Mouse (Mus musculus) lung, embryonic 14.5 days (tissue): ENCODE results near the gene Kcnma1. TPM values are rescaled to one million over a fixed set of nuclear protein-coding genes. Genes with fewer than 3 reads are reported as not detected.

Experiments used
- ATAC-seq: fragments of 200-750 bp; cut with Nextera tagmentation; 2 replicates; pipeline ENCODE4 v1.8.0; 2017; ENCODE audit warnings: mild to moderate bottlenecking, moderate TSS enrichment, moderate library complexity; ENCODE audit not compliant: insufficient read depth
- DNase-seq: peaks from one replicate; pipeline ENCODE4 v3.0.0-alpha.2; 2015
- H3K27ac ChIP-seq: fragments of 300-500 bp; sonication (generic); 2 replicates; pipeline ENCODE4 v1.5.1; 2014; ENCODE audit warnings: low read depth, mild to moderate bottlenecking, moderate library complexity
- H3K27me3 ChIP-seq: fragments of 300-500 bp; sonication (generic); 2 replicates; pipeline ENCODE4 v1.6.1; 2014; ENCODE audit warnings: low read length, control low read depth; ENCODE audit not compliant: insufficient read depth
- H3K36me3 ChIP-seq: fragments of 300-500 bp; sonication (generic); 2 replicates; pipeline ENCODE4 v1.6.1; 2014; ENCODE audit warnings: control low read depth; ENCODE audit not compliant: insufficient read depth
- H3K4me1 ChIP-seq: fragments of 300-500 bp; sonication (generic); 2 replicates; pipeline ENCODE4 v1.6.1; 2014; ENCODE audit warnings: antibody characterized with exemption, control low read depth; ENCODE audit not compliant: insufficient read depth
- H3K4me2 ChIP-seq: fragments of 300-500 bp; sonication (generic); 2 replicates; pipeline ENCODE4 v1.6.1; 2014; ENCODE audit warnings: mild to moderate bottlenecking
- H3K4me3 ChIP-seq: fragments of 300-500 bp; sonication (generic); 2 replicates; pipeline ENCODE4 v1.5.1; 2014; ENCODE audit warnings: low read depth, low read length
- H3K9ac ChIP-seq: fragments of 300-500 bp; sonication (generic); 2 replicates; pipeline ENCODE4 v1.6.1; 2014
- H3K9me3 ChIP-seq: fragments of 300-500 bp; sonication (generic); 2 replicates; pipeline ENCODE4 v1.6.1; 2016; ENCODE audit warnings: low read depth, low read length, control low read depth
- CTCF ChIP-seq: IDR thresholded peaks from 2 replicates; pipeline ENCODE4 v1.5.1; 2016; ENCODE audit warnings: antibody characterized with exemption, low read depth
- WGBS: fragments of 180-500 bp; shearing (Covaris S2); extraction: QIAGEN DNeasy Blood & Tissue Kit; methylation state at CpG from one replicate; pipeline ENCODE4 v1.1.7; 2014; 5-methylcytosine and 5-hydroxymethylcytosine counted together
- polyA plus RNA-seq: library from polyadenylated mRNA; unstranded; fragments of >200 nt; fragmentation: Nextera tagmentation; extraction: Ambion mirVana; gene quantifications from 2 replicates; pipeline ENCODE4 v1.2.1, GENCODE M21; 2014

The Kcnma1 gene
- polyA plus RNA-seq, 1 experiment from 2014 or later, result 1.5 TPM

DNA sequence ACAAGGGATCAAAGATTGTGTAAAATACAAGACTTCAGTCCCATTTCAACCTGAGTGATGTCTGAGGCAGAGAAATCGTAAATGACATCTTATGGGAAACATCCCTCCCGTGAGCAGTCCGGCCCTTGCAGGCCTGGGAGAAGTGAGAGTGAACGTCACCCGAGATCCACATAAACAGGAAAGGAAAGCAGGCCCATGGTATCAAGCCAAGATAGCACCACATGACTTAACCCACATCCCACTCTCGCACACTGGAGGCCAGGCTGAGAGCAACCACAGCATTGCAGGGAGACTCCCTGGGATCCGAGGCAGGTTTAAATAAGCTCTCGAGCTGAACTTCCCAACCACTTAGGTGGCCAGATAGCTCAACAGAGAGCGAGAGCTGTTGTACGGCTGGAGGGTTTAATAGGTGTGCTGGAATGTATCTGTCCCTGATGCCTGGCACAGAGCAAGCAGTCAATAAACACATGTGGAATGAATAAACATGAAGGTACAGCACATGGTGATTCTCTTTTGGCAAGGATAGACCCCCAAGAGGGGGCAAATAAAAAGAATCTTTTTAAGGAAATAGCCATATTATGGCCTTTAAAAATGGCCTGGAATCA is 493.1 kb downstream of the Kcnma1 start:
- ATAC-seq (no peak), DNase-seq (peak; percentile 34)
- 62% methylated on average over 10 of the region's 10 CpGs for WGBS
- H3K9me3 ChIP-seq, result no peaks in the 10 kb centered on the region
- no peak overlapping the region for H3K9ac ChIP-seq
- no peaks in the 10 kb centered on the region for H3K36me3 ChIP-seq
- peaks cover 4% of the 10 kb centered on the region; the same call in 1 of the 2 replicates for H3K4me1 ChIP-seq
- H3K4me3 ChIP-seq, result no peak overlapping the region
- H3K27ac ChIP-seq, result no peak overlapping the region
- no peaks in the 10 kb centered on the region for H3K27me3 ChIP-seq
- TF ChIP-seq CTCF, result no peak
- no peak overlapping the region for H3K4me2 ChIP-seq

DNA sequence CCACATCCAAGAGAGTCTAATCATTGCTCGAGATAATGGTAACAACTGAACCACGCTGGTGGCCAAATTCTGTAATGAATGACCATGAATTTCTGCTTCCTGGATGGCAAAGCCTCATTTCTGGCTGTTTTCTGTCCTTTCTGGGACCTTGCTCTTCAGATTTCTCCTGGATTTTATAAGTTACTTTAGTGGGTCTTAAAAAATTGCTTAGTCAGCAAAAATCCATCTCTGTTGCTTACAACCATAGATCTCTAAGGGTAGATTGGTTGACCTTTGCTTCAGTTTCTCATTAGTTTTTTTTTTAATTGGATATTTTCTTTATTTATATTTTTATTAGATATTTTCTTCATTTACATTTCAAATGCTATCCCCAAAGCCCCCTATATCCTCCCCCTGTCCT is 496.9 kb downstream of the Kcnma1 start:
- TF ChIP-seq CTCF, result no peak
- 82% methylated on average over 2 of the region's 2 CpGs for WGBS

DNA sequence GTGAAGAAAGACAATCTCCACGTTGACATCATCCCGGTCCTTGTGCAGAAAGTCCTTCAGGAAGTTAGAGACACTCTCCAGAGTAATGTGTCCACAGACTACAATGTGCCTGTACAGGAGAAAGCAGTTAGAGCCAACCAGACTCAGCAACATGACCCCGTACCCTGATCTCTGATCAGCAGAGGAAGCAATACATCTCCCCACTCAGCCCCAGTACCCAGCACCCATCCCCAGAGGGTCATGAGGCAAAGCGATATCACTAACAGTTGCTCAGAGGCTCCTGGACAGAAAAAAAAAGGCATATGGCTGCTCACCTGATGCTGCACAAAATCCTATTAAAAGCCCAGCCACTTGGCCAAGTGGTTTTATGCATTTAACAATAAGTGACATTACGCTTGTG is 504.5 kb downstream of the Kcnma1 start:
- H3K4me3 ChIP-seq, result no peak overlapping the region
- no peak for TF ChIP-seq CTCF
- no peaks in the 10 kb centered on the region for H3K36me3 ChIP-seq
- WGBS, result 75% methylated on average over 5 of the region's 5 CpGs
- no peak overlapping the region for H3K27ac ChIP-seq
- no peaks in the 10 kb centered on the region for H3K9me3 ChIP-seq
- ATAC-seq (no peak), DNase-seq (no peak)
- H3K9ac ChIP-seq, result no peak overlapping the region
- no peak overlapping the region for H3K4me2 ChIP-seq
- no peaks in the 10 kb centered on the region for H3K4me1 ChIP-seq
- no peaks in the 10 kb centered on the region for H3K27me3 ChIP-seq

More for the DNA sequence above, 496.9 kb downstream of the Kcnma1 start:
- H3K36me3 ChIP-seq, result no peaks in the 10 kb centered on the region
- ATAC-seq (no peak), DNase-seq (no peak)
- H3K4me1 ChIP-seq, result peaks cover 2% of the 10 kb centered on the region; the same call in 1 of the 2 replicates
- no peaks in the 10 kb centered on the region for H3K27me3 ChIP-seq
- H3K9me3 ChIP-seq, result no peaks in the 10 kb centered on the region
- H3K9ac ChIP-seq, result no peak overlapping the region
- no peak overlapping the region for H3K27ac ChIP-seq
- no peak overlapping the region for H3K4me3 ChIP-seq
- H3K4me2 ChIP-seq, result no peak overlapping the region

DNA sequence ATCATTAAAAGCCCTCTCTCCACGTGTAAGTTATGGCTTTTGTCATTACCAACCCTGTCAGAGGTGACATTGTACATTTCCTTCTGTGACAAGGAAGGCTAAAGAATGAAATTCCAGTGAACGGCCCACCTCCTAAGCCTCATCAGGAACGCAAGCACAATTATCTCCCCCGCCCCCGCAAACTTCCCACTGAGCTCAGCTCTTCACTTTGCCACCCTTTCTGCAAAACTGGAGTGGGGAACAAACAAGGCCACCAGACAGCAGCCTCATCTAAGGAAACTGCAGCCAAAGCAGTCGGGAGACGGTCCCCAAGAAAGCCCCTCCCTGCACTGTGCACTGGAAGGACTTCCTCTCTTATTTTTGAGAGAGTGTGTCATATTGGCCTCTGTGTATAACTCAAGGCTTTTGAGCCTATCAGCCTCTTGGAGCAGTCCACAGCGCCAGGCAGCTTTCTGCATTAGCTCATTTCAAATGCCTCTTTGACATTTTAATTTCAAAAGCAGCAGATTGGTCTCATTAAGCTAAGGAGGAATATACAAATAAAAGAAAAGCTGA is 512.0 kb downstream of the Kcnma1 start:
- Histone ChIP-seq H3K9me3 (no peaks in the 10 kb centered on the region), H3K4me2 (no peak overlapping the region), H3K27me3 (no peaks in the 10 kb centered on the region), H3K4me3 (no peak overlapping the region), H3K27ac (peak overlapping the region; percentile 54), H3K4me1 (peaks cover 11% of the 10 kb centered on the region), H3K36me3 (no peaks in the 10 kb centered on the region), H3K9ac (no peak overlapping the region)
- ATAC-seq (peak; percentile 73), DNase-seq (peak; percentile 59)
- no peak for TF ChIP-seq CTCF
- 23% methylated on average over 8 of the region's 8 CpGs for WGBS

DNA sequence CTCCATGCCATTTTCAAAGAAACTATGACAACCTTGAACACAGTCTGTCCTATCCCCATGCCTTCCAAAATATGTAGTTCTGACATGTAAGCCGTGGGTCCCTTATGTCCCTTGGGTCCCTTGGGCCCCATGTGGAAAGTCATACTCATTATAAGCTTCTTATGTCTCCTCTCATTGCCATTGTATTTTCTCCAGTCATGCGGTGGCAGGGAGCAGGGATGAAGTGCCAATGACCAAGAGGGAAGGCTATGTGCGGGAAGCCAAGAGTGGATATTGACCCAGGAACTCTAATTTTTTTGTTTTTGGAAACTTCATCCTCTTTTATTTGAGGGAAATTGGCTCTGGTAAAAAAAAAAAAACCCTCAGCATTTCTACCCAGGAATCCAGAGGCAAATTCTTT is 517.5 kb downstream of the Kcnma1 start:
- Histone ChIP-seq H3K27me3 (no peaks in the 10 kb centered on the region), H3K4me2 (no peak overlapping the region), H3K4me1 (peaks cover 11% of the 10 kb centered on the region; the same call in 1 of the 2 replicates), H3K4me3 (no peak overlapping the region), H3K27ac (no peak overlapping the region), H3K36me3 (no peaks in the 10 kb centered on the region), H3K9ac (no peak overlapping the region), H3K9me3 (no peaks in the 10 kb centered on the region)
- DNase-seq (no peak), ATAC-seq (no peak)
- 86% methylated on average over 3 of the region's 3 CpGs for WGBS
- TF ChIP-seq CTCF, result no peak

DNA sequence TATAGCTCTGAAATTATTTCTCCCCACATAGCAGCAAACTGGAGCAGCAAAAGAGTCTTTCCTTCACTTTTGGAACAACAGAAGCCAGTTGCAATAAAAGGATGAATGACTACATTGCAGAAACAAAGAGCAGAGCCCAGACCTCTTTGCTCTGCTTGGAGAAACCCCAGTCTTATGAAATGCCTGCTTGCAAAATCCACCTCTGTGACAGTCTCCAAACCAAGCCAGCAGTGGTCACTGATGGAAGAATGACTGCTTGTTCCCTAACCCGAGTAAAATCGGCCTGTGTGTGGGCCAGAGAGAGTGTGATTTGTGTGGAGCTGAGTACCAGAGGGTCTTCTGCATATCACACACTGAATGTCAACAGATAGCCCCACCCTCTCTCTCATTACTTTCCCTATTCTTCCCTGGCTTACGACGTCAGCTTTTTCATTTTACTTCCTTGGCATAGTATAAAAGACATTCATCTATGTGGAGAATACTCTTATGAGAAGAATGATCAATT is 518.0 kb downstream of the Kcnma1 start:
- H3K36me3 ChIP-seq, result no peaks in the 10 kb centered on the region
- ATAC-seq (no peak), DNase-seq (peak; percentile 46)
- TF ChIP-seq CTCF, result no peak
- no peaks in the 10 kb centered on the region for H3K27me3 ChIP-seq
- no peak overlapping the region for H3K4me3 ChIP-seq
- no peak overlapping the region for H3K4me2 ChIP-seq
- H3K27ac ChIP-seq, result no peak overlapping the region
- H3K4me1 ChIP-seq, result 0 out of 2 replicates have a peak, but pooled peaks cover 8% of the 10 kb centered on the region
- H3K9ac ChIP-seq, result no peak overlapping the region
- no peaks in the 10 kb centered on the region for H3K9me3 ChIP-seq
- WGBS, result 52% methylated on average over 4 of the region's 4 CpGs

DNA sequence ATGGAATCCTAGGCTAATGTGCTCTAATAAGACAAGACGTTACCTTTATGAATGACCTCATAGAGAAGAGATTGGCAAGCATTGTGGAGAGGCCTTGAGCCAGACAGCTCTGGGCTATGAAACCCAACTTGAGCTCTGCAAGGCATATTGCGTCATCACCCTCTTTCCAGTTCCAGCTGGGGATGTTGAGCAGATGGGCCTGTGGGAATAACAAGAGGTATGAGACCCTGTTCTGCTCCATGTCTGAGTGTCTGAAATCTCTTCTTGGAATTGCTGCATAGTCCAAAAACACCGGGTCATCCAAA is 519.8 kb downstream of the Kcnma1 start:
- peak overlapping the region; percentile 81 for H3K27ac ChIP-seq

More for the DNA sequence above, 519.8 kb downstream of the Kcnma1 start:
- no peak for TF ChIP-seq CTCF
- peak; percentile 60 for ATAC-seq
- H3K36me3 ChIP-seq, result no peaks in the 10 kb centered on the region
- H3K4me3 ChIP-seq, result no peak overlapping the region
- no peak for DNase-seq
- 0 out of 2 replicates have a peak, but pooled peaks cover 8% of the 10 kb centered on the region for H3K4me1 ChIP-seq
- no peak overlapping the region for H3K9ac ChIP-seq
- 41% methylated on average over 3 of the region's 3 CpGs for WGBS
- no peaks in the 10 kb centered on the region for H3K27me3 ChIP-seq
- no peaks in the 10 kb centered on the region for H3K9me3 ChIP-seq
- no peak overlapping the region for H3K4me2 ChIP-seq
